Mouse (Mus musculus) megakaryocyte-erythroid progenitor cell, adult 5-6 weeks (primary cell): ENCODE measurements around the gene Gm5483. TPM values are rescaled to one million over a fixed set of nuclear protein-coding genes. Genes with fewer than 3 reads are reported as not detected.
"Not testable (repeated sequence)": the region's sequence is repeated elsewhere in the genome, so short reads cannot be mapped to it uniquely, and the experiment has no call there.

Experiments
- ATAC-seq: replicated peaks from 2 replicates; pipeline ENCODE4 v1.8.0; 2016; ENCODE audit warnings: mild to moderate bottlenecking, inconsistent platforms; ENCODE audit not compliant: severe bottlenecking, poor library complexity, low FRiP score, low TSS enrichment
- total RNA-seq, 2 experiments: library from RNA; stranded (forward) in 1 of 2; stranded (reverse) in 1 of 2; fragments of 200-1000, 215-1000 nt in 1 of 2; fragments of >200 nt in 1 of 2; fragmentation: Nextera tagmentation in 1 of 2; gene quantifications; 2 replicates each; pipeline ENCODE4 v1.2.3; 2014 to 2017

Gm5483 gene
- total RNA-seq (2014; fragmentation: Nextera tagmentation) (not detected in 2 replicates), total RNA-seq (2017) (not detected in 2 replicates)

DNA sequence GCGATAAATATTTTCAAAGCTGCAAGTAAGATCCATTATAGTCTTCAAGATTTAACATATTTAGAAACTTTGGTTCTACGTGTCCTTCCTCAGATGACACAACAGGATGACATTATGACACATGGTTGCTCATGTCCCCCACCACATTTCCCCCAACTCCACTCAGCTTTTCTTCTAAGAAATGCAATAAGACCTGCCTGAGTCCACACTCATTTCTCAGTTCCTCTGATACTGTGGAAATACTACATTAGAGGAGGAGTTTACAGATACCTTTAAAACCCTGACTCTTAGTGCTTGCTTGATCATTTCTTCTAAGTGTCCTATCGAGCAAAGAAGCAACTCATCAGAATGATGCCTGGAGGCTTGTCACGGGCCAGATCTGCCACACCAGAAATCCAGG is at the start of gene Gm5483:
Gm5483 (plus strand) TSS at position 301 of the 400 bp plus-strand sequence.
- not testable (repeated sequence) for ATAC-seq

GRCm38 (mm10) chr16:36138201-36138600 is 45.8 kb upstream of the Gm5483 start:
- ATAC-seq = no peak

DNA sequence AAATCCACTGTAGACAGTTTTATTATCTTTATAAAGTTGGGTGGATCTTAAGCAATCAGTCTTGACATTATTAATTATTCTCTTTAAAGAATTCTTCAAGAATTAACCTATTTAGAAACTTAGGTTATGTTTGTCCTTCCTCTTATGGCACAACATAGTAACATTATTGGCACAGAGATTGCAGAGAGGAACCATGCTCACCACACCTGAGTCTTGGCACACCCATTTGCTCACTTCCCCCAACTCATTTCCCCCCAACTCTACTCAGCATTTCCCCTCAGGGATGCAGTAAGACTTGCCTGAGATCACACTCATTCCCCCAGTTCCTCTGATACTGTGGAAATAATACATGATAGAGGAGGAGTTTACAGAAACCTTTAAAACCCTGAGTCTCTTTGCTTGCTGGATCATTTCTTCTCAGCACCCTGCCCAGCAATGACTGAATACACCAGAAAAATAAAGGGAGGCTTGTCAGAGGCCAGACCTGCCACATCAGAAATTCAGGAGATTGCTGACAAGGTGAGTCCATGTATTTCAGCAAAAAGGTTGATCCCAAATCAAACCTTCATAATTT is 27.5 kb upstream of the Gm5483 start, which contains the start of gene Stfa2l1:
Stfa2l1 (plus strand) TSS at position 410 of the 574 bp plus-strand sequence.
- ATAC-seq = no peak

DNA sequence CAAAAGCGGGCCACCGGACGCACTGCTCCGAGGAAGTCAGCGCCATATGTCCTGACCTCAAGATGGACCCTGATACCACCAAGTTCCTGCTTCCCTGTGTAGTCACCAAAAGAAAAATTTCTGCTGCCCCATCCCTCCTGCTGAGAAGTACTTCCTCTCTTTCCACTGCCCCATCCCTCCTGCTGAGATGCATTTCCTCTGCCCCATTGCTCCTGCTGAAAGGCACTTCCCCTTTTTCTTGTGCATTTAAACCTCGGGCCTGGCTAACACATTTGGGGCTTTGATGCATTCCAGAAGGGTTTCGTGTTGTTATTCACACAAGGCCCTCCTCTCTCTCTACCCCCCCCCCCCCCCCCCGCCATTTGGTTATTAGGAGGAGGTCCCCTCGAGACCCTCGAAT is 16.2 kb upstream of the Gm5483 start:
- ATAC-seq = not testable (repeated sequence)

DNA sequence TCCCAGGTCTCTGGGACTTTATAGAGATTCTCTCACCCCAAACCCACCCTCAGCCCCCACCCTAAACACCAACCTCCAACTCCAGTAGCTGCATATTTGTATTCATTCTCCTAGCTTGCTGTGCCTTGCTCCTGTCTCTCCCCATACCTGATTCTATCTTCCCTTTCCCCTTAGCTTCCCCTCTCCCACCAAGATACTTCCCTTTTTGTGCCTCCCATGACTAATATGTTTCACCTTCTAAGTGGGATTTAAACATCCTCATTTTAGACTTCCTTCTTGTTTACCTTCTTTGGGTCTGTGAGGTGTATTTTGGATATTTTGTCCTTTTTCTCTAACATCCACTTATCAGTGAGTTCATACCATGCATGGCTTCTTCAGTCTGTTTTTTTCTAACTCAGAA is 7.9 kb upstream of the Gm5483 start:
- no peak for ATAC-seq

- no peak for ATAC-seq
Observed at GRCm38 (mm10) chr16:36179910-36180309, 4.1 kb upstream of the Gm5483 start.

- ATAC-seq = no peak
Observed at GRCm38 (mm10) chr16:36199226-36199625, 15.2 kb downstream of the Gm5483 start.

DNA sequence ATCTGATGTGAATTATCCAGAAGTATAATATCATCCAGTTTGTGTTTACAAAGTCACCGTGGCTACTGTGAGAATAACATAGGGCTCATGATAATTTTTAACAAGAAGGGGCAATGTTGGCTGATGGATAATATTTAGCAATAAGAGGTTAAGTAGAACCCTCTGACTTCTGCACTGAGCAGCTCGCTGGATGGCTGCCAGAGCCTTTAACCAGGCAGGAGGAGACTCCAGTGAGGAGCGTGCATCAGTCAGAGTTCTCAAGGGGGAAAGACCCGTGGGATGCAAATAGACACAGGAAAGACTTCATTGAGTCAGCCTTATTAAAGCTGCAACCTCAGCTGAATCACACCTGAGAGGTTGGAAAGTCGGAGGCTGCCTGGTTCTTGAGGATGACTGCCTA is 19.8 kb downstream of the Gm5483 start:
- no peak for ATAC-seq

DNA sequence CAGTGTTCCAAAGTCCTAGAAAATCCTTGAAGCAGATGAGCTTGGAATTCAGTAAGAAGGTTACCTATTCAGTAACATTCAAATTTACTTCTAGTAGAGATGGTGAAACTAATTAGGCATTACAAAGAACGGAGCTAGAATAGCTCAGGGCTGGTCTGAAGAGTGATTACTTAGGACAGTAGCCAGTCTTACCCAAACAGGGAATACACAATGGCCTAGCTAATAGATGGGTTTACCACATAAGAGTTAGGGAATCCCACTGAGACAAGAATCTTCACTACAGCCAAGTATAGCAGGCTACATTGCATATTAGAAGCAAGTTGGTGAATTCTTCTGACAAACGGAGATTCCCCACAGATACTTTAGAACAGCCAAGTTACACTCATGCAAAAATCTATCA is 21.7 kb downstream of the Gm5483 start:
- not testable (repeated sequence) for ATAC-seq

DNA sequence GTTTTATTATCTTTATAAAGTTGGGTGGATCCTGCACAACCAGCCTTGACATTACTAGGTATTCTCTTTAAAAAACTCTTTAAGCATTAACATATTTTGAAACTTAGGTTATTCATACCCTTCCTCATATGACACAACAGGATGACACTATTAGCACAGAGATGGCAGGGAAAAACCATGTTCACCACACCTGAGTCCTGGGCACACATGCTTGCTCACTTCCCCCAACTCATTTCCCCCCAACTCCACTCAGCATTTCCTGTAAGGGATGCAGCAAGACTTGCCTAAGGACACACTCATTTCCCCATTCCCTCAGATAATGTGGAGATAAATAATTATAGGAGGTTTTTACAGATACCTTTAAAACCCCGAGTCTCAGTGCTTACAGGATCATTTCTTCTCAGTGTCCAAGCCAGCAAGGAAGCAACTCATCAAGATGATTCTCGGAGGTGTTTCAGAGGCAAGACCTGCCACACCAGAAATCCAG is 26.0 kb downstream of the Gm5483 start, which contains the start of gene Gm5416:
Gm5416 (plus strand) TSS at position 437 of the 487 bp plus-strand sequence.
- no peak for ATAC-seq

GRCm38 (mm10) chr16:36221168-36221567 is 37.2 kb downstream of the Gm5483 start, which contains the start of gene 2010005H15Rik:
Gene 2010005H15Rik, plus strand, starts transcription at chr16:36221468.
- not testable (repeated sequence) for ATAC-seq

Other genes starting within 250 kb of the Gm5483 start
- gene Parp9, start 245.7 kb upstream of the Gm5483 start, total RNA-seq (2014; fragmentation: Nextera tagmentation) = 14.8 and 18.1 TPM in 2 replicates
- gene Parp9, start 245.7 kb upstream of the Gm5483 start, total RNA-seq (2017) = 28.3 and 40.9 TPM in 2 replicates
- gene Dtx3l, start 245.1 kb upstream of the Gm5483 start, total RNA-seq (2014; fragmentation: Nextera tagmentation) = 15.8 and 19.4 TPM in 2 replicates
- gene Dtx3l, start 245.1 kb upstream of the Gm5483 start, total RNA-seq (2017) = 22.1 and 23.0 TPM in 2 replicates
- 50.3 and 58.3 TPM in 2 replicates for gene Kpna1, start 205.5 kb upstream of the Gm5483 start, total RNA-seq (2014; fragmentation: Nextera tagmentation)
- gene Kpna1, start 205.5 kb upstream of the Gm5483 start, total RNA-seq (2017) = 52.8 and 55.5 TPM in 2 replicates
- 6.6 and 8.3 TPM in 2 replicates for gene Wdr5b, start 143.0 kb upstream of the Gm5483 start, total RNA-seq (2014; fragmentation: Nextera tagmentation)
- gene Wdr5b, start 143.0 kb upstream of the Gm5483 start, total RNA-seq (2017) = 9.2 and 9.3 TPM in 2 replicates
- gene Fam162a, start 112.6 kb upstream of the Gm5483 start, total RNA-seq (2014; fragmentation: Nextera tagmentation) = 205 and 208 TPM in 2 replicates
- 137 and 156 TPM in 2 replicates for gene Fam162a, start 112.6 kb upstream of the Gm5483 start, total RNA-seq (2017)
- 119 and 149 TPM in 2 replicates for gene Ccdc58, start 112.5 kb upstream of the Gm5483 start, total RNA-seq (2014; fragmentation: Nextera tagmentation)
- gene Ccdc58, start 112.5 kb upstream of the Gm5483 start, total RNA-seq (2017) = 93.2 and 218 TPM in 2 replicates
- gene Csta1, start 53.0 kb upstream of the Gm5483 start, total RNA-seq (2014; fragmentation: Nextera tagmentation) = not detected in 2 replicates
- not detected in 2 replicates for gene Csta1, start 53.0 kb upstream of the Gm5483 start, total RNA-seq (2017)
- gene Stfa2l1, start 27.4 kb upstream of the Gm5483 start, total RNA-seq (2014; fragmentation: Nextera tagmentation) = not detected in 2 replicates
- gene Stfa2l1, start 27.4 kb upstream of the Gm5483 start, total RNA-seq (2017) = not detected in 2 replicates
- gene Gm5416, start 26.2 kb downstream of the Gm5483 start, total RNA-seq (2014; fragmentation: Nextera tagmentation) = not detected in 2 replicates
- gene Gm5416, start 26.2 kb downstream of the Gm5483 start, total RNA-seq (2017) = not detected in 2 replicates
- not detected in 2 replicates for gene 2010005H15Rik, start 37.3 kb downstream of the Gm5483 start, total RNA-seq (2014; fragmentation: Nextera tagmentation)
- gene 2010005H15Rik, start 37.3 kb downstream of the Gm5483 start, total RNA-seq (2017) = not detected in 2 replicates
- gene Stfa1, start 92.7 kb downstream of the Gm5483 start, total RNA-seq (2014; fragmentation: Nextera tagmentation) = not detected in 2 replicates
- gene Stfa1, start 92.7 kb downstream of the Gm5483 start, total RNA-seq (2017) = not detected in 2 replicates
- gene BC117090, start 150.1 kb downstream of the Gm5483 start, total RNA-seq (2014; fragmentation: Nextera tagmentation) = not detected in 2 replicates
- not detected in 2 replicates for gene BC117090, start 150.1 kb downstream of the Gm5483 start, total RNA-seq (2017)
- not detected in 2 replicates for gene BC100530, start 183.5 kb downstream of the Gm5483 start, total RNA-seq (2014; fragmentation: Nextera tagmentation)
- gene BC100530, start 183.5 kb downstream of the Gm5483 start, total RNA-seq (2017) = not detected in 2 replicates
- gene Stfa2, start 224.2 kb downstream of the Gm5483 start, total RNA-seq (2014; fragmentation: Nextera tagmentation) = not detected in 2 replicates
- not detected in 2 replicates for gene Stfa2, start 224.2 kb downstream of the Gm5483 start, total RNA-seq (2017)